25 mouse cellular contexts compared by ENCODE assay signal in the genomic region with DNA sequence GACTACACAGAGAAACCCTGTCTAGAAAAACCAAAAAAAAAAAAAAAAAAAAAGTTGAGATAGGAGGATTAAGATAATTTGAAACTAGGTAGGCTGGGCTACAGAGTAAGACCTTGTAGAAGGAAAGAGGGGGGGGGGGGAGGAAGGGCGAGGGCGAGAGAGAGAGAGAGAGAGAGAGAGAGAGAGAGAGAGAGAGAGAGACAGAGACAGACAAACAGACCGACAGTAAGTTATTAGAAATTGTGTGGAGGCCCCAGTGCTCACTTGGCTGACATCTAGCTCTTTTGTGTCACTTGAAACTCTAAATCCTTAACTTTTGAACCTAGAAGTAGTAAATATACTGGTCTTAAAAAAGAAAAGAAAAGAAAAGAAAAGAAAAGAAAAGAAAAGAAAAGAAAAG.
"Had no signal": no experiment of that assay in that cellular context is flagged by ENCODE, and none has a peak within 500 bp of the region (broad histone marks: within the 10 kb centered on the region; RNA-seq: fewer than 3 reads in every experiment).

No protein-coding gene starts in this region.

- H3K4me2 ChIP-seq: embryonic facial prominence, embryonic 12.5 days; embryonic facial prominence, embryonic 13.5 days; embryonic facial prominence, embryonic 15.5 days; forebrain, embryonic 13.5 days; forebrain, embryonic 15.5 days had no signal

- H3K4me3 ChIP-seq: embryonic facial prominence, embryonic 10.5 days; embryonic facial prominence, embryonic 12.5 days; embryonic facial prominence, embryonic 13.5 days; embryonic facial prominence, embryonic 15.5 days; erythroblast, embryonic 14.5 days; forebrain, embryonic 10.5 days; forebrain, embryonic 13.5 days; forebrain, embryonic 15.5 days; gastrocnemius, adult 2 months; heart, adult 2 months; heart, embryonic 10.5 days had no signal

- H3K9ac ChIP-seq: embryonic facial prominence, embryonic 12.5 days; embryonic facial prominence, embryonic 13.5 days; embryonic facial prominence, embryonic 15.5 days; forebrain, embryonic 13.5 days; forebrain, embryonic 15.5 days; forebrain, postnatal 0 days had no signal

- H3K27ac ChIP-seq: embryonic facial prominence, embryonic 10.5 days; embryonic facial prominence, embryonic 12.5 days; embryonic facial prominence, embryonic 13.5 days; embryonic facial prominence, embryonic 15.5 days; forebrain, embryonic 10.5 days; forebrain, embryonic 13.5 days; forebrain, embryonic 15.5 days; gastrocnemius, adult 2 months; heart, adult 2 months; heart, embryonic 10.5 days had no signal

- H3K36me3 ChIP-seq: embryonic facial prominence, embryonic 10.5 days; embryonic facial prominence, embryonic 12.5 days; embryonic facial prominence, embryonic 13.5 days; embryonic facial prominence, embryonic 15.5 days; forebrain, embryonic 10.5 days; forebrain, embryonic 15.5 days had no signal

- ATAC-seq: forebrain, embryonic 13.5 days; forebrain, embryonic 14.5 days; forebrain, embryonic 15.5 days; forebrain, embryonic 16.5 days; forebrain, postnatal 0 days had no signal

- H3K9me3 ChIP-seq: embryonic facial prominence, embryonic 10.5 days; embryonic facial prominence, embryonic 12.5 days; embryonic facial prominence, embryonic 13.5 days; embryonic facial prominence, embryonic 15.5 days; forebrain, embryonic 10.5 days; forebrain, embryonic 13.5 days; forebrain, embryonic 15.5 days; heart, embryonic 10.5 days had no signal

- H3K27me3 ChIP-seq: embryonic facial prominence, embryonic 12.5 days; embryonic facial prominence, embryonic 13.5 days; embryonic facial prominence, embryonic 15.5 days; forebrain, embryonic 13.5 days; forebrain, embryonic 15.5 days had no signal

- DNase-seq: cerebellum, adult 9-11 months; cerebellum, postnatal 10 days; cerebellum, postnatal 14 days; cerebellum, postnatal 25 days; cerebellum, postnatal 36 days; embryo, embryonic 11 days; forebrain, postnatal 0 days; gastrocnemius, adult 2 months; gastrocnemius, postnatal 10 days; gastrocnemius, postnatal 14 days; gastrocnemius, postnatal 25 days; gastrocnemius, postnatal 36 days; heart, adult 18-20 months; heart, adult 2 months had no signal
